Mouse (Mus musculus) c-Kit-positive CD71-positive TER-119-positive erythroid progenitor cells, embryonic 14.5 days (primary cell): ENCODE data around the gene Upp1.

ENCODE experiments used
- DNase-seq: peaks from one replicate; pipeline ENCODE4 v3.0.0-alpha.2; 2013; ENCODE audit warnings: low spot score

Gene Upp1

GRCm38 (mm10) chr11:9159953-9160352, 42.0 kb downstream of the Upp1 start:
- DNase-seq: no peak

DNA sequence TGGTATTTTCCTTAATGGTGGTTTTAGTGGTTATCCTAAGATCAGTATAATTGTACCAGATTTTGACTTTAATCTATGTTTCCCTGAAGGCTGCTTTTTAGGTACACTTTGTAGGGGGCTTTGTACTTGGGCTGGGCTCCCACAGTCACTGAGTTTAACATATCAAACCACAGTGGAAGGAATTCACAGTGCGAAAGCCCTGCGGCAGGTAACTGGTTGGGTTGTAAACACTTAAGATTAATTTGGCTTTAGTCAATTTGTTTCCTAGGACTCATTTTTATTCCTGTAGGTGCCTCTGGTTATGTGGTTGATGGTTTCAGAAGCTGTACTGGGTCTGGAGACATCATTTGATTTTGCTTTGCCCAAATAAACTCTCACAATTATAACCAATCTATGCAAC, 49.4 kb downstream of the Upp1 start:
- DNase-seq: no peak

GRCm38 (mm10) chr11:9181477-9181876, 63.6 kb downstream of the Upp1 start:
- no peak for DNase-seq
